Mouse (Mus musculus) limb, embryonic 10.5 days (tissue): ENCODE results near the gene Shox2. TPM values are rescaled to one million over a fixed set of nuclear protein-coding genes. Genes with fewer than 3 reads are reported as not detected.

Experiments
- DNase-seq: peaks from one replicate; pipeline ENCODE4 v3.0.0-alpha.2; 2017; ENCODE audit warnings: low spot score
- H3K27ac ChIP-seq: fragments of 300-500 bp; sonication (generic); 2 replicates; pipeline ENCODE4 v1.5.1; 2016; ENCODE audit warnings: mild to moderate bottlenecking
- H3K27me3 ChIP-seq: fragments of 300-500 bp; sonication (generic); 2 replicates; pipeline ENCODE4 v1.6.1; 2016; ENCODE audit warnings: low read depth, mild to moderate bottlenecking; ENCODE audit not compliant: poor library complexity, severe bottlenecking
- H3K36me3 ChIP-seq: fragments of 300-500 bp; sonication (generic); 2 replicates; pipeline ENCODE4 v1.6.1; 2016; ENCODE audit warnings: mild to moderate bottlenecking, moderate library complexity
- H3K4me1 ChIP-seq: fragments of 300-500 bp; sonication (generic); 2 replicates; pipeline ENCODE4 v1.6.1; 2016
- H3K4me3 ChIP-seq: fragments of 300-500 bp; sonication (generic); 2 replicates; pipeline ENCODE4 v1.5.1; 2016; ENCODE audit warnings: mild to moderate bottlenecking, moderate library complexity
- H3K9me3 ChIP-seq: fragments of 300-500 bp; sonication (generic); replicated peaks from 2 replicates; pipeline ENCODE4 v1.6.1; 2016; ENCODE audit warnings: mild to moderate bottlenecking
- WGBS: fragments of 180-500 bp; shearing (Covaris S2); methylation state at CpG from one replicate; pipeline ENCODE4 v1.1.7; 2016; 5-methylcytosine and 5-hydroxymethylcytosine counted together
- polyA plus RNA-seq: library from polyadenylated mRNA; unstranded; fragments of >200 nt; fragmentation: Nextera tagmentation; extraction: Ambion mirVana; gene quantifications from 2 replicates; pipeline ENCODE4 v1.2.1, GENCODE M21; 2016

Gene Shox2
- polyA plus RNA-seq: 101 and 131 TPM in 2 replicates

GRCm38 (mm10) chr3:66981706-66982105 is at the start of gene Shox2:
Gene Shox2, minus strand, starts transcription at chr3:66981771.
- Histone ChIP-seq H3K27ac (peak within 1 kb of the TSS; percentile 99), H3K36me3 (peaks cover 14% of the 10 kb centered on the region), H3K4me3 (peak within 1 kb of the TSS; percentile 73), H3K4me1 (peaks cover 49% of the 10 kb centered on the region), H3K9me3 (no peaks in the 10 kb centered on the region), H3K27me3 (peaks cover 42% of the 10 kb centered on the region; the same call in 1 of the 2 replicates)
- WGBS: 1% methylated on average over 15 of the region's 15 CpGs
- peak; percentile 76 for DNase-seq

- WGBS: 94% methylated on average over 1 of the region's 1 CpGs
- H3K36me3 ChIP-seq: peaks cover 69% of the 10 kb centered on the region
Measured at GRCm38 (mm10) chr3:66996820-66997219, 15.2 kb upstream of the Shox2 start.

GRCm38 (mm10) chr3:66986287-66986560 is 4.7 kb upstream of the Shox2 start:
- Histone ChIP-seq H3K27me3 (peaks cover 18% of the 10 kb centered on the region; the same call in 1 of the 2 replicates), H3K4me1 (peaks cover 16% of the 10 kb centered on the region), H3K27ac (peak overlapping the region; percentile 99), H3K4me3 (peak overlapping the region; percentile 85), H3K36me3 (no peaks in the 10 kb centered on the region), H3K9me3 (no peaks in the 10 kb centered on the region)
- DNase-seq: no peak
- WGBS: 12% methylated on average over 1 of the region's 1 CpGs

More at GRCm38 (mm10) chr3:66996820-66997219, 15.2 kb upstream of the Shox2 start:
- Histone ChIP-seq H3K9me3 (no peaks in the 10 kb centered on the region), H3K27ac (no peak overlapping the region), H3K4me3 (no peak overlapping the region), H3K27me3 (no peaks in the 10 kb centered on the region), H3K4me1 (no peaks in the 10 kb centered on the region)
- DNase-seq: no peak

DNA sequence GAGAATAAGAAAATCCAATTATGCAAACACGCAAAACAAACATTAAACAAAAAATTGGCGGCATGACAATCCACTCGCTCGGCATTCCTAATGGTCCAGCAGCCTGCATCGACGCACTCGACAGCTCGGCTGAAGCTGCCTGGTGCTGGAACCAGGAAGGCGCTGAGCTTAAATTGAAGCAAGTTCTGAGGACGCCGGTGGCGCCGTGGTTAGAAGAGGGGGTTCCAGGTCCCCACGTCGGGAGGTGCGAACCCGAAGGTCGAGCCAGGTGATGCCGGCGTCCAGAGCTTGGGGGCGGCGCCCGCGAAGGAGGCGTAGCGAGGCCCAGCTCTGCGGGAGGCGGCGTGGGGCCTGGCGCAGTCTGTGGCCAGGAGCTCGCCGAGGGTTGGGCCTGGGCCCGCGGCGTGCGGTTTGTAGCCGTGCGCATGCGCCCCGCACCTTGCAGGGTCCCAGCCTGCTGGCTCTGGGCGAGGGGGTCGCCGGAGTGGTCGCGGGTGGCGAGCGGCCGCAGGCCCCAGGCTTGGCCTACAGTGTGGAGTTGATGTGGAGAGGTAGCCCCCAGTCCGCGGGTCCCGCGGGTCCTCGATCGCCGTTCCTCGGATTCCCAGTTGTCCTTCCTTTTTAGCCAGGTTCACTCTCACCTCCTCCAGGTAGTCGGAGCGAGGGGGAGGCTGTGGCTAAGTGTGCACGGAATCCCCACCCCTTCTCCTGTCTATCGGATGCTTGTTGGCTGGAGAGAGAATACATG is 4.1 kb upstream of the Shox2 start:
- Histone ChIP-seq H3K36me3 (no peaks in the 10 kb centered on the region), H3K27ac (peak overlapping the region; percentile 99), H3K9me3 (no peaks in the 10 kb centered on the region), H3K4me1 (peaks cover 21% of the 10 kb centered on the region), H3K27me3 (peaks cover 18% of the 10 kb centered on the region; the same call in 1 of the 2 replicates), H3K4me3 (peak overlapping the region; percentile 85)
- WGBS: under 1% methylated on average over 60 of the region's 60 CpGs
- DNase-seq: peak; percentile 94

DNA sequence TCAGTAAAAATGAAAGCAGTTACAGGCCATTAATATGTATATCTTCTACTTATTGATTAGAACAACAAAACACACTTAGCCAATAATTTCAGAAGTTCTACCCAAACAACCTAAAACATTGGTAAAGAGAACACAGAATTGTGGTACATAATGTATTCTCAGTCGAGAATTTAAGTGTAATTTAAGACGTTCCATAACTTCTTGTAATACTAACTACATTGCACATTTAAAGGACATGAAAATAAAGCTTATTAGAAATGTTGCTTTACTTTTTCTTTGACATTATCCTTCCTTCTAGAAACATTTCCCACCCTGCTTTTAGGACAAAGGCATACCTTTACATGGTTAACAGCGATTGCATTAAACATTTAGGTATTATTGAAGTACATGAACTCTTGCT is 1.9 kb upstream of the Shox2 start:
- Histone ChIP-seq H3K36me3 (peaks cover 8% of the 10 kb centered on the region; the same call in 1 of the 2 replicates), H3K4me3 (peak overlapping the region; percentile 73), H3K4me1 (peaks cover 36% of the 10 kb centered on the region), H3K9me3 (no peaks in the 10 kb centered on the region), H3K27ac (peak overlapping the region; percentile 99), H3K27me3 (peaks cover 31% of the 10 kb centered on the region; the same call in 1 of the 2 replicates)
- DNase-seq: no peak
- 19% methylated on average over 3 of the region's 3 CpGs for WGBS

DNA sequence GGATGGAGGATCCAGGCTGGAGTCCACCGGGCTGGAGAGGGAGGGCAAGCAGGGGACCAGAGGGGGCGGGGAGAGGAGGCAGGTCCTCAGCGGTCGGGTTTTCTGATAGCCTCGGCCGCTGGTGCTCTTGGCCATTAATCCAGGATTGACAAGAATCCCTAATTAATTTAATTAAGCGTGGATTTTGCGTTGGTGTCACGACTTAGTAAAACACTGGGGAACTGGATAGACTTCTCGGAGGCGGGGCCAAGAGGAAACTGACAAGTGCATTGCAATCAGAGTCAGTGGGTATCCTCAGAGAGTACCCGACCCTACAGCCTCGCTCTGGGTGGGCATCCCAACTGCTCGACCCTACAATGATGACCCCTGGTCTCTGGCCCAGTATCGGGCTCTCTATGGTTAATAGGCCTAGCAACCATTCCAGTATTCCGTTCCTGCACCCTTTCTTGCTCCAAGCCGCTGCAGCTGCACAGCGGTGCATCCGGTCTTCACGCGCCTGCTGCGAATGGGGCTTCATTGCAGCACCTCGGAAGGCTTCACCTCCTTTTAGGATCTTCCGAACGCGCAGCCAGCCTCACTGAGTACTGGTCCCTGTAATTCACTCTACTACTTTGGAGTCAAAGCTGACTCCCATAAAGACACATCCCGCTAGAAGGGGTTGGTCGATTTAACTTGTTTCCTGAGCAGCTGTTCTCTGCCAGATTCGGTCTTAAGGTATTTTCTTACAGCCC is 775 bp upstream of the Shox2 start:
- WGBS: under 1% methylated on average over 29 of the region's 29 CpGs
- H3K4me1 ChIP-seq: peaks cover 44% of the 10 kb centered on the region
- H3K9me3 ChIP-seq: no peaks in the 10 kb centered on the region
- peaks cover 10% of the 10 kb centered on the region; the same call in 1 of the 2 replicates for H3K36me3 ChIP-seq
- peak overlapping the region; percentile 99 for H3K27ac ChIP-seq
- peak overlapping the region; percentile 73 for H3K4me3 ChIP-seq
- peak; percentile 81 for DNase-seq
- peaks cover 38% of the 10 kb centered on the region; the same call in 1 of the 2 replicates for H3K27me3 ChIP-seq

GRCm38 (mm10) chr3:66981101-66981661 is 390 bp downstream of the Shox2 start, which contains the start of gene Rsrc1:
Gene Rsrc1, plus strand, starts transcription at chr3:66981390.
- H3K9me3 ChIP-seq: no peaks in the 10 kb centered on the region
- peak within 1 kb of the TSS; percentile 99 for H3K27ac ChIP-seq
- H3K4me1 ChIP-seq: peaks cover 49% of the 10 kb centered on the region
- peak within 1 kb of the TSS; percentile 73 for H3K4me3 ChIP-seq
- peak; percentile 82 for DNase-seq
- H3K36me3 ChIP-seq: peaks cover 17% of the 10 kb centered on the region
- peaks cover 43% of the 10 kb centered on the region; the same call in 1 of the 2 replicates for H3K27me3 ChIP-seq
- 0% methylated on average over 57 of the region's 62 CpGs for WGBS

DNA sequence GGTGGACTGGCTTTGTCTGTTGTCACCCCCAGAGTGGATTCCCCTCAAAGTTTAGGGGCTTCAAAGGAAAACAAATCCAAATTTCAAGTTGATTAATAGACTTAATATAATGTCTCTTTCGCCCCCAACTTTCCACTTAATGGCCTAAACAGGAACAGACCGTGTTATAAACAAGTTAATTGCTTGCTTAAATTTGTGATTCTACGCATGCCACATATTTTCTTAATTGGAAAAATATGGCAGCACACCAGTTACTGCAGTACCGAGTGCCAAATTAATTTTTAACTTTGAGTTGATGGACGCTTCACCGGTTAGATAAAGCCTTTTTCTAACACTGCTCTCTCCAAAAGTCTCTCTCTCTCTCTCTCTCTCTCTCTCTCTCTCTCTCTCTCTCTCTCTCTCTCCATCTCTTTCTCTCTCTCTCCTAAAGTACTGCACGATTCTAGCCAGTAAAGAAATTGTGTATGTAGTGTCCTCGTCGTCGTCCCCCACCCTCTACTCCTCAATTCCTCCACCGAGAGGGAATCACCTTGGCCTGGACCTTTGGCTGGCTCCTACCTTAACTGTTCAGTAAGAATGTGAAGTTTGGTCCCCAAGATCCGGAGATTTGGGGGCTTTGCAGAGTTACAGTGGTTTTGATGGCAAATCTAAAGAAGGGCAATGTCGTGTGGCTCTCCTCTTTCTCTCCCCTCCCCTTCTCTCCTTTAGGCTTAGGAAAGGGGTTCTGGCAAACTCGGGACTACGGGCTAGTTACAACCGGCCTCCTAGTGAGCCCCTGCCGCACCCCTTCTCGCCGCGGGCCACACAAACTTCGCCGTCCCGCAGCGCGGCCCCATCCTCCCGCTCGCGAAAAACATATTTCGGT is 1.2 kb downstream of the Shox2 start:
- Histone ChIP-seq H3K4me1 (peaks cover 51% of the 10 kb centered on the region), H3K27me3 (peaks cover 43% of the 10 kb centered on the region; the same call in 1 of the 2 replicates), H3K27ac (peak overlapping the region; percentile 99), H3K36me3 (peaks cover 22% of the 10 kb centered on the region), H3K9me3 (no peaks in the 10 kb centered on the region), H3K4me3 (peak overlapping the region; percentile 73)
- under 1% methylated on average over 29 of the region's 29 CpGs for WGBS
- DNase-seq: peak; percentile 57

- peak; percentile 42 for DNase-seq
- Histone ChIP-seq H3K27ac (peak overlapping the region; percentile 99), H3K36me3 (peaks cover 29% of the 10 kb centered on the region), H3K4me3 (peak overlapping the region; percentile 73), H3K9me3 (no peaks in the 10 kb centered on the region), H3K4me1 (peaks cover 57% of the 10 kb centered on the region), H3K27me3 (peaks cover 51% of the 10 kb centered on the region)
- WGBS: 2% methylated on average over 9 of the region's 9 CpGs
Measured at GRCm38 (mm10) chr3:66979491-66979890, 2.1 kb downstream of the Shox2 start.

DNA sequence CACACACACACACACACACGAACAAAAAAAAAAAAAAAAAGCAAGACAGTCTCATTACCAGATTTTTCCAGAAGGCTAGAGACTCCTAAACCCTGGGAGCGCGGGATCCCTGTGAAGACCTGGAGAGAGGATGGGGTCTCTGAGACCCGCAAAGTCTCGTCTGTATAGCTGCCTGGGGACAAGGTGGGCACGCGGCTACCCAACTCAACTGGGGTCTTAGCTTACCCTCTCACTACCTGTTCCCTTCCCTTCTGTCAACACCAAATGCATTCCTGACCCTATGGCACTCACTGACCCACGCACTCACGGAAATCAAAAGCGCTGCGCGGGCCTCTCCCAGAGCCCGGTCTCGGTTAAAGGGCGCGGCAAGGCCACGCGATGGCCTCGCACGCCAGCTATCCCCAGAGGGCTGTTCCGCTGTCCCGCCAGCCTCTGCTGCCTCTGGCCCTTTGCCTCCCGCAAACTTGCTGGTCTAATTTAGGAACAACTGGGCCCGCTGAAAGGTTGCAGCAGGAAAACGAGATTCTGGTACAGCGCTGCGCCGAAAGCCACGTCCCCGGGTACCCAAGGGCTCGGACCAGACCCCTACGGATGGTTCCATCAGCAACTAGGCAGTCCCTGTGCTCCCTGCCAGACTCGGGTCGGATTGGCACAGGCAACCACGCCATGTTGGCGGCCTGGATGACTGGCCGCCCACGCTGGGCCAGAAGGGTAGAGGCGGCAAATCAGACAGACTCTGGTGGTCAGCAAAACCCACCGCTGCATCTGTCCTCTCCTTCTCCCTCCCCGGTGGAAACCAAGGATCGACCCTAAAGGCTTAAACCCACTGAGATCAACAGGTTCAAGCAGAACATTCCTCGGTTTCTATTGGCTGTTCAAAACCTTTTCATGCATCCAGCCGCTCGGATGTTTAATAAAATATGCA is 2.9 kb downstream of the Shox2 start:
- Histone ChIP-seq H3K4me3 (peak overlapping the region; percentile 73), H3K27me3 (peaks cover 52% of the 10 kb centered on the region), H3K4me1 (peaks cover 60% of the 10 kb centered on the region), H3K9me3 (no peaks in the 10 kb centered on the region), H3K27ac (peak overlapping the region; percentile 99), H3K36me3 (peaks cover 37% of the 10 kb centered on the region)
- under 1% methylated on average over 45 of the region's 45 CpGs for WGBS
- DNase-seq: peak; percentile 65

DNA sequence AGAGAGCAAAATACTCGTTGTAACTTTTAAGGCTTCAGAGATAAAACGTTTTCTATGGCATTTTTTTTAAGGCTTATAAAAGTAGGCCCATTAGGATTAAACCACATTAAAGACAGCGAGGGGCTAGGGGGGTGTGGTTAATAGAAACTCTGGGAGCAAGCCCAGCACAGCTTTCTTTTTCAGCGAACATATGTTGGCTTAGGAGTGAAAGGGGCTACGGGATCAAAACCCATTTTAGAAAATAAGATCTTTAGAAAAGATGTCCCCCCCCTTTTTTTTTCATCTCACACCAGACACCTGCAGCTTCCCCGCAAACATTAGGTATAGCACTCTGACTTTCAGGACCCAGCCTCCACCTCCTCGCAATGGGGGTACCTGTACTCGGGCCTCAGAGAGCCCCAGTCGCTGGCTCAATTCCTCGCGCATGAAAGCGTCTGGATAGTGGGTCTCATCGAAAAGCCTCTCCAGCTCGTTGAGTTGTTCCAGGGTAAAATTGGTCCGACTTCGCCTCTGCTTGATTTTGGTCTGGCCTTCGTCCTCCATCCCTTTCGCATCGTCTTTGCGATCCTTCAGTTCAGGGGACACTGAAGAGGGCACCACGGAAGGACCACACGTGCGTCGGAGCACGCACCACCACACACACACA is 3.6 kb downstream of the Shox2 start:
- H3K4me3 ChIP-seq: peak overlapping the region; percentile 73
- DNase-seq: peak; percentile 51
- peak overlapping the region; percentile 99 for H3K27ac ChIP-seq
- 1% methylated on average over 25 of the region's 25 CpGs for WGBS
- peaks cover 57% of the 10 kb centered on the region for H3K27me3 ChIP-seq
- H3K36me3 ChIP-seq: peaks cover 45% of the 10 kb centered on the region
- peaks cover 66% of the 10 kb centered on the region for H3K4me1 ChIP-seq
- no peaks in the 10 kb centered on the region for H3K9me3 ChIP-seq
